Mouse (Mus musculus) adrenal gland, postnatal 4 days (tissue): ENCODE data around the gene Vmn1r37. TPM values are rescaled to one million over a fixed set of nuclear protein-coding genes. Genes with fewer than 3 reads are reported as not detected.
"Not testable (repeated sequence)": the region's sequence is repeated elsewhere in the genome, so short reads cannot be mapped to it uniquely, and the experiment has no call there.

Experiments used
- DNase-seq, 2 experiments: peaks; one replicate each; pipeline ENCODE4 v3.0.0; 2021 to 2022; ENCODE audit warnings: low spot score in 2 of 2, mixed read lengths in 2 of 2
- long read RNA-seq, 2 experiments: library from polyadenylated mRNA; stranded (forward); transcript quantifications; one replicate each; pipeline ENCODE4 v2.0.0; 2021
- total RNA-seq, 2 experiments: library from RNA; stranded (reverse); gene quantifications; 2 replicates each; pipeline ENCODE4 v1.2.3; 2021

The Vmn1r37 gene
- not detected for total RNA-seq
- long read RNA-seq, experiment 1, result 0 reads
- long read RNA-seq, experiment 2, result 0 reads

- not testable (repeated sequence) for DNase-seq
Observed at GRCm38 (mm10) chr6:66729082-66729481, at the start of gene Vmn1r37. TSS of gene Vmn1r37 (plus strand) at chr6:66729382.

- DNase-seq, result no peak
Observed at GRCm38 (mm10) chr6:66685806-66686205, 43.4 kb upstream of the Vmn1r37 start, which contains the start of gene Vmn1r35. TSS of gene Vmn1r35 (minus strand) at chr6:66685906.

- DNase-seq, result no peak
Observed at GRCm38 (mm10) chr6:66708901-66709300, 20.3 kb upstream of the Vmn1r37 start.

- DNase-seq, result no peak
Observed at GRCm38 (mm10) chr6:66713854-66714253, 15.3 kb upstream of the Vmn1r37 start.

- not testable (repeated sequence) for DNase-seq
Observed at GRCm38 (mm10) chr6:66719068-66719467, 10.1 kb upstream of the Vmn1r37 start, which contains the start of gene Vmn1r36. TSS of gene Vmn1r36 (minus strand) at chr6:66719168.

GRCm38 (mm10) chr6:66782527-66782926 is 53.3 kb downstream of the Vmn1r37 start, which contains the start of gene Vmn1r38:
TSS of gene Vmn1r38 (minus strand) at chr6:66782627.
- not testable (repeated sequence) for DNase-seq

Other genes with a start within 250 kb of the Vmn1r37 start
- 10 to 100 TPM; 30.8 to 34.2 TPM for gene Mad2l1, start 194.0 kb upstream of the Vmn1r37 start, total RNA-seq
- not detected for gene Vmn1r32, start 169.3 kb upstream of the Vmn1r37 start, total RNA-seq
- gene Vmn1r33, start 111.1 kb upstream of the Vmn1r37 start, total RNA-seq, result not detected
- gene Vmn1r34, start 85.5 kb upstream of the Vmn1r37 start, total RNA-seq, result not detected
- gene Vmn1r35, start 43.5 kb upstream of the Vmn1r37 start, total RNA-seq, result not detected
- gene Vmn1r36, start 10.2 kb upstream of the Vmn1r37 start, total RNA-seq, result not detected
- gene Vmn1r38, start 53.2 kb downstream of the Vmn1r37 start, total RNA-seq, result not detected
- not detected for gene Vmn1r39, start 81.2 kb downstream of the Vmn1r37 start, total RNA-seq
- 100 to 1,000 TPM in 1 of 2 experiments, 10 to 100 TPM in 1; 84.1 to 103 TPM for gene Gng12, start 167.0 kb downstream of the Vmn1r37 start, total RNA-seq